Mouse (Mus musculus) testis, postnatal 10 days (tissue): ENCODE data around the gene Spred1.

Source experiments
- DNase-seq: peaks from one replicate; pipeline ENCODE4 v3.0.0; 2021; ENCODE audit warnings: low spot score

The Spred1 gene

DNA sequence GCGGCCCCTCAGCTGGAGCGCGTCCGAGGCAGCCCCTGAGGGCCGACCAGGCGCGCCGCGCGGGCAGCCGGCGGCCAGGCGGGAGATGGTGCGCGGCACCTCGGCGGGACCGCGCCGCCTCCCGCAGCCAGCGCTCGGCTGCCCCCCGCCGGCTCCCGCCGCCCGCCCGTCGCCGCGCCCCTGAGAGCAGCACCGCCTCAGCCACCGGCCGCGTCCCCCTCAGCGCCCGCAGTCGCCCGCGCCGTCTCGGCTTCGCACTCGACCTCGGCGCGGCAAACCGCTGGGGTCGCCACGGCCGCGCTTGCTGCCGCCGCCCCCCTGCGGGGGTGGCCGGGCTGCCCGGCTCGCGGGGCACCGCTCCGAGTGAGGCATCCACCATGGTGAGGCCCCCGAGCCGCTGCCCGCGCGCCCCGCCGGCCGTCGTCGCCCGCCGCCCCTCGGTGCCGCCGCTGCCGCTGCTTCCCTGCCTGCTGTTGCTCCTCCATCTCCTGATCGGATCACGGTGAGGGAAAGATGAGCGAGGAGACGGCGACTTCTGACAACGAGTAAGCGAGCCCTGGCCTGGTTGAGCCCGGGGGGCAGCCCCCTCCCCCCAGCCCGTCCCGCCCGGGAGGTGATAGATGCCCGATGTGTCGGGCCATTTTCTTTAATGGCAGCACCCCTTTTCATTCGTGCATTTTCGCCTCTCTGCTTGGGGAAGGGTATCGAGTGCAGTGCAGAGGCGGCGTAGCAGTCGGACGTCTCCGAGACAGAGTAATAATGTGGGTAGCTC, at the start of gene Spred1:
Gene Spred1, plus strand, starts transcription at position 163 of the 772 bp plus-strand sequence.
- DNase-seq = peak; percentile 56

DNA sequence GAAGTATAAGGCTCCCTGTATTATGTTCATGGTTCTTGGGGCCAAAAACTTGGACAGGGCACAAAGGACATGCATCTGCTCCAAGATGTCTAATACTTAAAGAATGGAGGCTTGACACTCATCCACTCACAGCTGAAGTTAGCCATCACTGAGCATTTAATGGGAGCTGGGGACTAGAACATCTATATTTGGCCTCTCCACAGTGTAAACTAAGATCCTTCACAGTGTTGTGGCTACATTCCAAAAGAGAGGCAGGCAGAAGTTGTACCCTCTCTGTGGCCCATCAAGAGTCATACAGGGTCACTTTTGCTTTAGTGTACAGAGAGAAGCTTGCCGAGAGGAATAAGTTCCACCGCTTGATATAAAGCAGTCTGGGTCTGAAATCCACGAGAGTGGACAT, 49.6 kb upstream of the Spred1 start:
- DNase-seq = no peak

DNA sequence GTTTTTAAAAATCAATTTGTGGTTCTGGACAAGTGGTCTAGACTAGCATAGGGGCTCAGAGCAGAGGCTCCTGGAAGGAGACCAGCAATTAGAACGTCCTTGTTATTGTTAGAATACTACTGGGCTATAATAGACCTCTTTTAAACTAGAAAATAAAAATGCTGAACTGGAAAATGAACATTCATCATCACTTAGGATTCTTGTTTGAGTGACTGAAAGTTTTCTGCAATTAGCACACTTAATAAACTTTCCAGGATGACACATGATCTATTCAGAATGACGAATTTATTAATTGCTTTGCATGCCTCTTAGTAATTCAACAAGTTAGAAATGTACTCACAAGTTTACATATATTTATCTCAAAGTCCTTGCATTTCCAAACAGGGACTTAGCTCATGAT, 42.5 kb upstream of the Spred1 start:
- no peak for DNase-seq

DNA sequence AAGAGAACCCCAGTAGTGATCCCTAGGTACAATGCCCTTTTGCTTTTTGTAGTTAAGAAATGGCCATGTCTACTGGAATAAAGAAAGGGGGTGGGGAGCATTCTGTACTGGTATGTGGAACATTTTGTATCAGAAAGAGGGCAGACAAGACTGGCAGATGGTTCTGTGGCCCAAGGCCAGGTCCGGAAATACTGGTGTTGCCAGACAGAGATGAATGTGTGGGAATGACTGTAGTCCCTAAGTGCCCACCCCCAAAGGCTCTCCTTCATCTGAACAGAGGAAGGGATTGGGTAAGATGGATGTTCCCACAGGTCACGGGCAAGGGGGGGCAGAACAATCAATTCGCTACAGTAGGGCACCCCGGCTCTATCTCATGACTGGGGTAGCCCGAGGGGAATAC, 41.6 kb upstream of the Spred1 start:
- DNase-seq = no peak

DNA sequence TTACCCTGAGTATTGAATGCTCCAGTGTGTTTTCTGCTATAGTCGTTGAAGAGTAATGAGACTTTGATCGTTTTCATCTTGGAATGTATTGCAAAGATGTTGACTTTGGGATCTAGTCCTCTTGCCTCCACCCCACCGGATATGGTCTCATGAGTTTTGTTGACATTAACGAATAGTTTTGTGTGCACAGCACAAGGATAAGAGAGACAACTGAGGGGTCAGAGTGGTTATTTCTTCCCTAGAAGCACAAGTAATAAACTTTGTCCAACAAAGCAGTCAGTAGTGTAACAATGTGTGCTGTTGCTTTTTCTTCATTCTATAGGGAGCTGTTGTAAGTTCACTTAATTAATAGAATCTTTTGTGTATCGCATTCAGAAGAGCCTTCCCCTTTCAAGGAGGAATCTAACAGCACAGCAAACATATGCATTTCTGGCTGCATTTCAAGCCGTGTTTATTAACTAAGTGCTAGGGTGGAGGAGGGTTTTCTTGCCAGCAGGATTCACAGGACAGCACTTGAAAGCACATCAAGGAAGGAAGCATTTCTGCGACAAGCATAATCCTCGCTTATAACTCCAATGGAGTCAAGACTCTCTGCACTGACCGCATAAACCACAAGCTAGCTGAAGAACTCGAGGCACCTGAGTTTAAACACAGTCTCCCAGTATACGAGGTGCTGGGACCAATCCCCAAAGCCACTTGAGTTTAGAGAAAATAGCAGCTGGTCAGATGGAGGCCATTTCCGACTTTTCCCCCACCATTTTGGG, 35.0 kb upstream of the Spred1 start:
- DNase-seq = no peak

DNA sequence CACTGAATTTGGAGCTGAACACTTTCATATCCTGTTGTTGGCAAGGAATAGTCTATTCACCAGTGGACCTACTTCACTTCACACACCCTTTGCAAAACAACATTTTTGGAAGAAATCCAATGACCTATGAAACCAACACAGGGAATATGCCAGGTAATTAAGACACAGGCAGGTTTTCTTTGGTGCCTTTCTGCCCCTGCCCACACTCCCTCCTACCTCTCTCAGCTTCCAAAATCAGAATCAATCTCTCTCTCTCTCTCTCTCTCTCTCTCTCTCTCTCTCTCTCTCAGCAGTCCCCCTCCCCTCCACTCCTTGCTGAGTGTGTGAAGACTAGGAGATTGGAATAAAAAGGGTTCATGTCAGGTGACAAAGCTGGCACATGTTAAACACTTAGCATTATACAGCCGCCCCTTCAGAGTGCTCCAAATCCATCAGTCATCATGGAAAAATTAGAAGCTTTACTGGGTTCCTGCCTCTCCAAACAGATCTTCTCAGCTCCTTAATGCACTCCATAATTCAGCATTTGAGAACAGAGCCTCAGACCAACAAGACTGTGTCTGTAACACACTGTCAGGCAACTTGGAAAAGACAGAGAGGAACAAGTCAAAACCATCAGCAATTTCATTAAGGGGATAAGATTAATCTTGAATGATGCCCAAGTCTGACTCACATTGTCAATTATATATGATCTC, 34.3 kb upstream of the Spred1 start:
- DNase-seq = no peak

DNA sequence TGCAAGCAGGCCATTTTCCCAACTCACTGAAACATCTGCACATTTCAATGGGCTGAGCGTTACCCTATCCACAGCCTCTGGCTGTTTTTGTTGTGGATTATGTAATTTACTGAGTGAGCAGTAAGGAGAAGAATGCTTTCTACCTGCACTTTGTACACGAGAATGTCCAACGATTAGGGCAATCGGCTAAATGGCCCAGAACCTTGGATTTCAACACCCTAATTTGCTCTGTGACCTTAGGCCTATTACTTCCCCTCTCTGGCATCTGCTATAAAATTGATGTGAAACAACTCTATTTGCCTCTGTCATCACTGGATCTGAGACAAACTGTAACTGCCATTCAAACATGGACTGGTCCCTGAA, 33.7 kb upstream of the Spred1 start:
- DNase-seq = no peak

DNA sequence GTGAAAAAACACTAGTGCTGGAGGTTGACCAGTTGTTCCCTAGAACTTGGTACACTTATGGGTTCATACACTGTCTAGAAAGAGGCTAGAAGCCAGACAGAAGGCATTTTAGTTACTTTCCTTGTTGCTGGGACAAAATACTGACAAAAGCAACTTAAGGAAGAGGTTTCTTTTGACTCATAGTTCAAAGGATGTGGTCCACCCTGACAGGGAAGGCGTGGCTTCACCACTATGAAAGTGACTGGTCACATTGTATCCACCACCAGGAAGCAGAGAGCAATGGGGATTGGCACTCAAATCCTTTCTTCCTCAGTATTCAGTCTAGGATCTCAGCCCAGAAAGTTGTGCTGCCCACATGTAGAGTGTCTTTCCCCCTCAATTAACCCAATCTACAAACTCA, 31.7 kb upstream of the Spred1 start:
- DNase-seq = no peak

DNA sequence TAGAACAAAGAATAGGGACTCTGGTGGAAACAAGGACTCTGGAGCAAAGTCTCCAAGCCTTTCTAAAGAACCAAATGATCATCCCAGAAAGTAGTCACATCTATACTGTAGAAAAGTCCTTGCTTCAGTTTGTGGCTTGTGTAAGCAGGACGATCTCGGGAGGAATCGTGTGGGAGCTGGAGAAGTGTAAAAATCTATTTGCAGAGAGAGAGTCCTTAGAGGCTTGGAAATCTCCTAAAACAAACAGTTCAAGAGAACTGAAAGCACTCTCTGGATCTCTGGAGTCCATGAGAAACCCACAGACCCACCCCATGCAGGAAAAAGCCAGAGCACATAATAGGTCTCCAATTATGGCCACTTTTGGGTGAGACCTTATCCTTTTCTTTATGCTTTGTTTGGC, 31.1 kb upstream of the Spred1 start:
- DNase-seq = no peak

DNA sequence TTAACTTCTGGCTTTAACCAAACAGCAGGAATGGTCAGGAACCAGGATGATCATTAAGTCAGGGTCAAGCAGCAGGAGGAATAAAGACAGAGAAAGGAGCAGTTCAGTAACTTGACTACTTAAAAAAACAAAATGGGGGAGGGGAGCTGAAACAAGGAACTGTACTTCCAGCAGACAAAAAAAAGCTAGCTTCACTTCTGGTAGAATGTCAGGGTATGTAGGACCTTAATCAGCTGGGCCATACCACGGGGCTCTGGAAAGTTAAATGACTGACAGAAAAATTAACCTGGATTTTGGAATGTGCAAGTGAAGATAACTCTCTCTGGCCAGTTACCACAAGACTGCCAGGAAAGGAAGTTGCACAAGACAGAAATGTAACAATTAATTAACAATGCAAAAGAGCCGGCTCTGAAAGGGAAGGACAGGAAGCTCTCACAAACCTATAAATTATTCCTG, 28.2 kb upstream of the Spred1 start:
- DNase-seq = no peak

DNA sequence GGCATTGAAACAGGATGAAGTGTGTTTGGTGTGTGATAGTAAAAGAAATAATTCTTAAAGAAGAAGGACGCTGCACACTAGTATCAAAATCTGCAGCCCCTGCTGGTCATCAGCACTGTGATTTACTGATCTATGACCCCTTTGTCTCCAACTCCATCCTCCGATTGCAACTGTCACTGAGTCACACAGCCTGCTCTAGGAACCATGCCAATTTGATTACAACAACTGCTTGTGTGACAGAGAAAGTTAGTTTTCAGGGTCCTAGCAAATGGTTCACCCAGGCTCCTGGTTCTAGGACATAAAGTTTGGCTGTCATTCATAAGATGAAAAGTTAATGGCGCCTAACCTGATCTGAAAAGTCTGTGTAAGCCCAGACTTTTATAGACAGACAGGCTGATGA, 25.7 kb upstream of the Spred1 start:
- DNase-seq = no peak

DNA sequence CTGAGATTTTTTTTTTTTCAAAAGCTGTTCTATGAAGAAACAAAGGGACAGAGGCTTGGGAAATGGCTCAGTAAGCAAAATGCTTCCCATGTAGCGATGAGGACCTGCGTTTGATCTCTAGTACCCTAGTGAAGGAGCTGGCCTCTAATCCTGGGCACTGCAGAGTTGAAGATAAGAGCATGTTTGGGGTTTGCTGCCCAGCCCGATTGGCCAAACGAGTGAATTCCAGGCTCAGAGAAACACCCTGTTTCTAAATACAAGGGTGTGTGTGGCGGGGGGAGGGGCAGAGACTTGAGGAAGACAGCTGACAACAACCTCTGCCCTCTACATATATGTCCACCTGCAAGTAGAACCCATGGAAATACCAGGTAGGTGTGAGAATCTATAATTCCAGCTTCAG, 23.9 kb upstream of the Spred1 start:
- no peak for DNase-seq

DNA sequence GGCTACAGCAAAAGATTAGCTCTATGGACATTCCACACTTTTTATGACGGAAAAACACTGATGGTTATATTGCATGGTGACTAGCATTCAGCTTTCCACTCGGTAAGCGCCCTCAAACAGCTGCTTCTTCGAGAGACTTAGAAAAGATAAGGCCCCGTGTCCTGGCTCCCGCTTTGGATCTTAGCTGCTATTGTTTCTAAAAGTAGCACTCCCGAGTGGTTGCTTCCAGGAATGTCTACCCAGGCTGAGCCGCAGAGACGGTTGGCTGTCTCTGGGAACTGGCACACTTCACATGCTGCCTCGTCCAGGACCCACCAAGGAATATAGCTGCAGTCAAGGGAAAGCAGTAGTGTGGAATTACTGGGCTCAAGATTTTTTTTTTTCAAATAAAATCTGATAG, 21.9 kb upstream of the Spred1 start:
- no peak for DNase-seq

DNA sequence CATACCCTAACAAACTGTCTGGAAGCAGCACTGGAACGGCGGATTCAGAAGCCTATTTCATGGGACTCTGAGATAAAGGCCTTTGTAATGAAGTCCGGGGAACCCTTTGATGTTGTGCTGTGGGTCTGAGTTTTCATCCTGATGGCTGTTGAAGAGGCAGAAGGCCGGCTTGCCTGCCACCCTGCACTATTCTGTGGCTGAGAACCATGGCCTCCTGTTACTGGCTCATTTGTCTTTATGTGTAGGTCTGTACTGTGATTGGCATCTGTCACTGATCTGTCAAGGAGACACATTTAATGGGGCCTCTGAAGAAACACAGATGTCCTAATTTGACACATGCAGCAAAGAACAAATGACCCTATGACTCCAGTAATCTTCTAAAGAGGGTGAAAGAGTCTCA, 17.7 kb upstream of the Spred1 start:
- no peak for DNase-seq

DNA sequence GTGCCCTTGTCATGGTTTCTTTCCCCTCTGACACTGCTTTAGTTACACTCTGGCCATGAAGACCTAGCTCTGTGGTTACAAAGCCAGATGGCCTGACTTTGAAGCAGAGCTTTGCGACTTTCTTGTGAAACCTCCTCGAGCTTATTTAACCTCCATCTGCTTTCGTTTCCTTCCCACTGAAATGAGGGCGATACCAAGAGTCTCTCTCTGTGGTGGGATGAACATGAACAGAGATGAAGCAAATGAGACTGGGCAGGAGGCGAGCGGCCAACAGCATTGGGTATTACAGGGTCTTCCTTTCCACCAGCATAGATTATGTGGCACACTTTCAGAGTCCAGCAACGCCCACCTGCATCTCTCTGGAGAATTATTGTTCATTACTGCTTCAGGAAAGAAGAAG, 15.8 kb upstream of the Spred1 start:
- no peak for DNase-seq

DNA sequence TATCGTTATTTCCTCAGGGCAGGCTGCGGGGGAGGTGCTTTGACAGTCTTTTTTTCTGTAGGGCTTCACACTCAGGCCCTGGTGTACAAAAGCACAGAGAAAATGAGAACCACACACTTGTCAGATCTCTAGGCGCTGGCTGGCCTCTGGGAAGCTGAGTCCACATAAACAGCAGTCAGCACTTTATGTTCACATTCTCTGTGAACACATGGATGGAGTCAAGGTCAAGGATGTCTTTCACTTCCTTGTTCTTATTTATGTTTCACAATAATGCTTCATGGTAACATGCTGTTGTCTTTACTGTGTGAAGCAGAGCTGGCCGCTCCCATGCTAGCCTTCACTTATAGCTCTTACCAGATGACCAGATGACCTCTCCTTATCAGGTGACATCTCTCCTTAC, 13.1 kb upstream of the Spred1 start:
- no peak for DNase-seq

DNA sequence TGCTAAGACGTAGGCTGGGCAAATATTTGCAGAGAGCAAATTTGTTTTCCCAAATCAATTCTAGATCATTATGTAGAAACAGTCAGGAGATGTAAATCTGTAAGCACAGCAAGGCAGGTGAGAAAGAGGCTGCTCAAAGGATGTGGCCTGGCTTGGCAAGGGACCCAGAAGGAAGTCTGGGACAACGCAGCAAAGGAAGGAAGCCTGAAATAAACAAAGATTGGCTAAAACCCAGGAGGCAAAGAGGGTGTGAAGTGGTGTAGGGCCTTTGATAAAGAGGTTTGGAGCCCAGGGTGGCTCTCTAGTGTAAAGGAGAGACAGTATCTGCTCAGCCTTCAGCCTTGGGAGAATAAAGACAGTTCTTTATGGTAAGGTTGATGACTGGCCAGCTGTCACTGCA, 11.9 kb upstream of the Spred1 start:
- no peak for DNase-seq

DNA sequence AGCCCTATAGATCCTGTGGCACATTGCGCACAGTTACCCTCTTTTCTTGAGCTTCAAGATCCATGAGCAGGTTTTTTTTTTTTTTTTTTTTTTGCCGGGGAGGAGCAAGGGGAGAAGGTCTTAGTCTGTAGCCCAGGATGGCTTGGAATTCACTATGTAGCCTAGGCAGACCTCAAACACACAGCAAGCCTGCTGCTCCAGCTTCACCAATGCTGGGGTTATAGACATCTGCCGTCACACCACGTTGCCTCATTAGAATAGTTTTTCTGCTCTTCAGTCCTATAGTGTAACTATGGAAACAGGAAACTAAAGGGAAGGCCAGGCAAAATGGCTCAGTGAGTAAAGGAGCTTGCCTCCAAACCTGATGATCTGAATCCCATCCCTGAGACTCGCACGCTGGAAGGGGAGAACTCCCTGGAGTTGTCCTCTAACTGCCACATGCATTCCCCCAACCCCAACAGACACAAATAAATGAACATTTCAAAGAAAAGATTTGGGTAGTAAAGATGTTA, 10.8 kb upstream of the Spred1 start:
- DNase-seq = no peak

DNA sequence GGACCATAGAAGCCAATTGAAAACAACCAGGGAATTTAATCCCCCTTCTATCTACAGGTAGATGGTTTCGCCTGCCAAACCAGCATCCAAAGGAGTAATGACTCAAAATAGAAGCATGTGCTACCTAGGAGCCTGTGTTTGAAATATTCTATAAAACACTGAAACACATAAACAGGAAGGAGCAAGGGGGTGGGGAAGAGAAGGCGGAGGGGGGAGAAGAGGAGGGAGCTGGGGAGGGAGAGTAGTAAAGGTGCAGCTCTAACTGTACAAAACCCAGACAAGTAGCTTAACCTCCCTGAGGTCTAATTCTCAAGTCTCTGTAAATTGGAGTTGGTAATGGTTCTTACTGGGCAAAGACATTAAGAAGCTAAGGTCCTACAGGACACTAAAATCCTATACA, 7.9 kb upstream of the Spred1 start:
- no peak for DNase-seq

DNA sequence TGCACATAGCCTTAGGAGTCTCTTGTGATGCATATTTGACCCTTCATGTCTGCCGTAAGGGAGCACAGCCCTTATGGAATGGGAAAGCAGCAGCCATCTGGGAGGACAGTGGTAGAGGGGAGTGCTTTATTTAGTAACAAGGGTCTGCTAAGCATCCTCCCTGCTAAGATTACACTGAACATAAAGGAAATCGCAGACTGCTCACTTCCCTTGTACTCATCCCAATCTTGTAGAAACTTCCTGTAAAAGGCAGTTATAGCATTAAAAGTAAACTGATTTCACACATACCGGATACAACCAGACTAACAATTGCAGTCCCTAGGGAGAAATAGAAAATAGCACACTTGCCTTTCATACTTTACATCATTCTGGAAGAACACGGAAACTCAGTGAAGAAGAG, 7.4 kb upstream of the Spred1 start:
- DNase-seq = no peak

DNA sequence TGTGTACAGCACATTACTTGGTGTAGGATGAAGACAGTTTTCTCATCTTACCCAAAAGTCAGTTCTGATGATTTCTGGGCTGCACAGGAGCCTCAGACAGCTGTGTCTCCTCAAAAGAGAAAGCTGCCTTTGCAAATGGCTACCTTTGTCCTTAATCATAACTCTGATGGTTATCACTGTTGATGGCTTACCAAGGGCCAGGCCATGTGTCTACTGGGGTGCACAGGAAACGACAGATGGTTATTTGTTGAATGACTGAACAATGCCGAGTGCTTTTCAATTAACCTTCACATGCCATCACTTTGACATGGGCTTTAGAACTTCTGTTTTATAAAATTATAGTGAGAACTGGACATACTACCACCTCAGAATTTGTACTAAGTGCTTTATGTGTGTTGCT, 2.7 kb upstream of the Spred1 start:
- DNase-seq = no peak

DNA sequence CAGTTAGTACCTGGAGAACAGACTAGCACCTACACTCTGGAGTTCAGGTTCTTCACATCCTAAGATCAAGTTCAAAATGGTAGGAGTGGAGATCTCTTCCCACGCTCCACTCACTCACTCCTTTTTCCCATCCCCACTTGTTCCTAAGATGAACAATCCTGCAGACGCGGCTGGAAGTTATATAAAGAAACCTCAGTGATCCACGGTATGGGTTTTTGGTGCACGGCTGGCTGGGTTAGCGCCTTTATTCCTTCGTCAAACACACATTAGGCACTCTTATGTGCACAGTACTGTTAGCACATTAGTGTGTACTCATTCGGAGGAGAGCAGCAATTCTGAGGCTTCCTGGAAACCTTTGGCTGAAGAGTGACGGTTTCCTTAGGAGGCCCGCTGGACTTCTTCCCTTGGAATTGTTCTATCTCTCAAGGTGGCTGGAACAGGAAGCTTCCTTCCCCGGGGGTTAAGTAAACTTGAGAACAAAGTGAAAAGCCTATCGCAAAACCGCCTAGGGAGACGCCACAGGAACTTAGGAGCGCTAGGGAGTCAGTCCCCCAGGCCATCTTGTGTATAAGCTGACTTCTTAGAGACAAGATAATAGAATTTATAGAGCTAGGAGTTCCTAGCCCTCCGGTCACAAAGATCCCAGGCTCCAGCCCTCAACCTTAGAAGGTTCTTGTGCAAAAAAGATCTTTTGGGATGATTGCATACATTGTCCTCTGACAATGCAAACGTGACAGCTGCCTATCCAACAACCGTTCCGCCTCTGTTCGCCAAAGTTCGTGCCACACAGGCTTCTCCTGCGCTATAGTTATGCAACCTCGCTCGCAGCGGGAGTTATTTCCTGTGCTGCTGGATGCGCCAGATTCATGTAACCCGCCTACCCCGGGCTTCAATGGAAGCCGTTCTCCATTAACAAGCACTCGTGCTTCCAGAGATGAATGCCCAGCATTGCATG, 1.6 kb upstream of the Spred1 start:
- DNase-seq = peak; percentile 71
